Mouse (Mus musculus) neural tube, embryonic 12.5 days (tissue): ENCODE data around the gene Xpnpep2. TPM values are rescaled to one million over a fixed set of nuclear protein-coding genes. Genes with fewer than 3 reads are reported as not detected.

Experiments
- ATAC-seq: fragments of 200-750 bp; cut with Nextera tagmentation; 2 replicates; pipeline ENCODE4 v1.8.0; 2017; ENCODE audit warnings: low read depth, mild to moderate bottlenecking, moderate TSS enrichment, moderate library complexity; ENCODE audit not compliant: low FRiP score
- H3K27ac ChIP-seq: fragments of 300-500 bp; sonication (generic); 2 replicates; pipeline ENCODE4 v1.5.1; 2016
- H3K27me3 ChIP-seq: fragments of 300-500 bp; sonication (generic); replicated peaks from 2 replicates; pipeline ENCODE4 v1.6.1; 2016; ENCODE audit warnings: mild to moderate bottlenecking
- H3K36me3 ChIP-seq: fragments of 300-500 bp; sonication (generic); 2 replicates; pipeline ENCODE4 v1.6.1; 2016; ENCODE audit warnings: mild to moderate bottlenecking
- H3K4me1 ChIP-seq: fragments of 300-500 bp; sonication (generic); 2 replicates; pipeline ENCODE4 v1.6.1; 2016
- H3K4me2 ChIP-seq: fragments of 300-500 bp; sonication (generic); replicated peaks from 2 replicates; pipeline ENCODE4 v1.6.1; 2016; ENCODE audit warnings: mild to moderate bottlenecking
- H3K4me3 ChIP-seq: fragments of 300-500 bp; sonication (generic); 2 replicates; pipeline ENCODE4 v1.5.1; 2016
- H3K9ac ChIP-seq: fragments of 300-500 bp; sonication (generic); 2 replicates; pipeline ENCODE4 v1.6.1; 2016; ENCODE audit warnings: mild to moderate bottlenecking
- H3K9me3 ChIP-seq: fragments of 300-500 bp; sonication (generic); 2 replicates; pipeline ENCODE4 v1.6.1; 2016; ENCODE audit warnings: mild to moderate bottlenecking
- WGBS: fragments of 180-500 bp; shearing (Covaris S2); methylation state at CpG from one replicate; pipeline ENCODE4 v1.1.7; 2016; 5-methylcytosine and 5-hydroxymethylcytosine counted together
- polyA plus RNA-seq: library from polyadenylated mRNA; unstranded; fragments of >200 nt; fragmentation: Nextera tagmentation; extraction: Ambion mirVana; gene quantifications from 2 replicates; pipeline ENCODE4 v1.2.1, GENCODE M21; 2016

The Xpnpep2 gene
- polyA plus RNA-seq, 1 experiment from 2014 or later: 0.82 TPM

DNA sequence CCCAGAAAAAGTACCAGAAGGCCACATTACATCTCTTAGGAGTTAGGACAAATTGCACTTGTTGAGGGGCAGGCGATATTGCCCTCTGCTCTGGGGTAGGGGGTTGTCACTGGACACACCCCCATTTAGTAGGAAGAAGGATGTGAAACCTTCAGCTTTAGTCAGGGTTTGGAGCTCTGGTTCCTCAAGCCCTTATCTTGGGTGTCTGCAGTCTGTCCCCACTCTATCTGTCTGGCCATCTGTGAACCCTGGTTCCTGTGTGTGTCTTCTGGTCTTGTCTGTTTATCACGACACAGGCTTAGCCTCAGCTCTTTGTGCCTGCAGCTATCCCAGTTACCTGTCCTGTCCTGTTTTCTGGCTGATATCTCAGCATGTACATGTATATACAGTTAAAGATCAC lies 44.9 kb downstream of the Xpnpep2 start:
- 88% methylated on average over 2 of the region's 2 CpGs for WGBS

DNA sequence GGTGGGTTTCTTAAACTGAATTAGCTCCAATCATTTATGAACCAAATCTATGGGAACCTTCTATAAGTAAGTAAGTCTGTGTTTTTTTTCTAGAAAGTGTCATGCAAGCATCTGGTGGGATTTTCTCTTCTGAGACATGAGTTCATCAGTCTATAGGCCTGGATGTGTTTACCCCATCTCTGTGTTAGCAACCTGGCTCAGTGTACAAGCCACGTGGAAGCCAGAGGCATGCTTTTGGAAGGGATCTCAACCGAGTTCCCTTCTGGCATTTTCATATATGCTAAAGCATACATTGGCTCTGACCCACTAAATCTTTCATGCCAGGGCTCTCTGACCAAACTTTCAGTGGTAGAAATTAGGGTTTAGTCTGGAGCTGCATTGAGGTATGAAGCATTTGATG lies 45.4 kb downstream of the Xpnpep2 start:
- H3K9me3 ChIP-seq: no peaks in the 10 kb centered on the region
- no peak overlapping the region for H3K9ac ChIP-seq
- H3K27me3 ChIP-seq: no peaks in the 10 kb centered on the region
- no peak overlapping the region for H3K4me2 ChIP-seq
- no peak for ATAC-seq
- no peak overlapping the region for H3K4me3 ChIP-seq
- H3K27ac ChIP-seq: no peak overlapping the region
- H3K4me1 ChIP-seq: no peaks in the 10 kb centered on the region
- WGBS: 71% methylated on average over 2 of the region's 2 CpGs
- no peaks in the 10 kb centered on the region for H3K36me3 ChIP-seq

More for the DNA sequence above, 44.9 kb downstream of the Xpnpep2 start:
- no peak overlapping the region for H3K4me2 ChIP-seq
- H3K27ac ChIP-seq: no peak overlapping the region
- ATAC-seq: no peak
- H3K9me3 ChIP-seq: no peaks in the 10 kb centered on the region
- H3K9ac ChIP-seq: no peak overlapping the region
- no peak overlapping the region for H3K4me3 ChIP-seq
- H3K27me3 ChIP-seq: no peaks in the 10 kb centered on the region
- no peaks in the 10 kb centered on the region for H3K36me3 ChIP-seq
- no peaks in the 10 kb centered on the region for H3K4me1 ChIP-seq

DNA sequence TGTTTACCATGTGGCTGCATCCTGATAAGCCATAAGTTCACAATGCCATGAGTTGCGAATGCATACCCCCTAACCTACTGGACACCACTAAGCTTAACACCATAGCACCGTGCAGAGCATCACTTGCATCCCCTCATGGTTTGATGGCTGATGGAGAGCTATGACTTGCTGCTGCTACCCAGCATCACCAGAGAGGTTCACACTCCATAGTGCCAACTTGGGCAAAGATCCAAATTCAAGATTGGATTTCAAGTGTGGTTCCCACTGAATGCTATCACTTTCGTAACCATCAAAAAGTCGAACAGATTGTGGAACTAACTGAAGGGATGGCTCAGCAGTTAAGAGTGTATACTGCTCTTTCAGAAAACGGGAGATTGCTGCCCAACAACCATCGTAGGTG lies 47.0 kb downstream of the Xpnpep2 start:
- ATAC-seq: no peak
- 85% methylated on average over 6 of the region's 6 CpGs for WGBS
- Histone ChIP-seq H3K4me1 (no peaks in the 10 kb centered on the region), H3K9ac (no peak overlapping the region), H3K27me3 (no peaks in the 10 kb centered on the region), H3K4me3 (no peak overlapping the region), H3K36me3 (no peaks in the 10 kb centered on the region), H3K4me2 (no peak overlapping the region), H3K9me3 (no peaks in the 10 kb centered on the region), H3K27ac (no peak overlapping the region)

DNA sequence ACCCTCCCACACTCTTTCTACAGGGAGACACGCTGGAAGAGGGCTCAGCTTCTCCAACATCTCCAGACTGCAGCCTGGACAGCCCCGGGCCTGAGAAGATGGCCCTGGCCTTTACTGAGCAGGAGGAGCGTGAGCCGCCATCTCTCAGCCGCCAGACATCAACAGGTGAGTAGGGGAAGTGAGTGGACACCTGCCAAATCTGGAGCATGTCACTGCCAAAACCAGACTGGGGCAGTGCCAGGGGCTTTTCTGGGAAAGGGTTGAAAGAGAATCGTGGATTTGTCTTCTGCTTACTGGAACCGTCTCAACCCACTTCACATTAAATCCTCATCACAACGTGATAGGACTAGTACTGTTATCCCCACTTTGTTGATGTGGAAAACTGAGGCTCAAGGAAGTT lies 48.9 kb downstream of the Xpnpep2 start:
- Histone ChIP-seq H3K27ac (no peak overlapping the region), H3K36me3 (no peaks in the 10 kb centered on the region), H3K9me3 (no peaks in the 10 kb centered on the region), H3K9ac (no peak overlapping the region), H3K4me3 (no peak overlapping the region), H3K27me3 (no peaks in the 10 kb centered on the region), H3K4me1 (no peaks in the 10 kb centered on the region), H3K4me2 (no peak overlapping the region)
- no peak for ATAC-seq
- WGBS: 90% methylated on average over 8 of the region's 8 CpGs

DNA sequence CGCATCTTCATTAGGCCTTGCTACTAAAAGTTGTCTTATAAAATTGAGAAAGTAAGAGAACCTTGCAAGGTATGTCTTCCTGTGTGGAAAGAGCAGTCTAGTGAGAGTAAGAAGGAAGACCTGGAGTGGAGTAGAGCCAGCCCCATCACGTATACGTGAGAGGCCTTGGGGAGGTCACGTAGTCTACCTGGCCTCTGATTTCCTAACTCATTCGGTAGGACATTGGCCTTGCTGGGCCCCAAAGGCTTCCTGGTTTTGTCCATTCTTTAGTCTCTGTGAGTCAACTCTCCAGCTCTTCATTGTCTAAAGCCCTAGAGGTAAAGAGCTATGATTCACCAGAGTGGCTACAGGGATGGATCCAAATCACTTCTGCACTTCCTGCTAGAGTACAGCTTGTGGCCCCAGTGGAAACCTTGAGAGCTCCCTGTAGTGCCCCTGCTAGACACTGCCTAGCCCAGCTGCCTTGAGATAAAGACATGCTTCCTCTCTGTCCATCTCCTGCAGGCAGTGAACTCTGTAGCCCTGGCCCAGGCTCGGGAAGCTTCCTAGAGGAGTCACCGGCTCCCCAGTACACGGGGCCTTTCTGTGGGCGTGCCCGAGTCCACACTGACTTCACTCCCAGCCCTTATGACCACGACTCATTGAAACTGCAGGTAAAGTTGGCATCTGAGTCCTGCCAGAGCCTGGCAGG lies 49.8 kb downstream of the Xpnpep2 start:
- no peaks in the 10 kb centered on the region for H3K4me1 ChIP-seq
- H3K27ac ChIP-seq: no peak overlapping the region
- no peak for ATAC-seq
- no peak overlapping the region for H3K4me3 ChIP-seq
- no peaks in the 10 kb centered on the region for H3K36me3 ChIP-seq
- H3K9me3 ChIP-seq: no peaks in the 10 kb centered on the region
- no peak overlapping the region for H3K9ac ChIP-seq
- WGBS: 88% methylated on average over 11 of the region's 11 CpGs
- no peak overlapping the region for H3K4me2 ChIP-seq
- no peaks in the 10 kb centered on the region for H3K27me3 ChIP-seq

DNA sequence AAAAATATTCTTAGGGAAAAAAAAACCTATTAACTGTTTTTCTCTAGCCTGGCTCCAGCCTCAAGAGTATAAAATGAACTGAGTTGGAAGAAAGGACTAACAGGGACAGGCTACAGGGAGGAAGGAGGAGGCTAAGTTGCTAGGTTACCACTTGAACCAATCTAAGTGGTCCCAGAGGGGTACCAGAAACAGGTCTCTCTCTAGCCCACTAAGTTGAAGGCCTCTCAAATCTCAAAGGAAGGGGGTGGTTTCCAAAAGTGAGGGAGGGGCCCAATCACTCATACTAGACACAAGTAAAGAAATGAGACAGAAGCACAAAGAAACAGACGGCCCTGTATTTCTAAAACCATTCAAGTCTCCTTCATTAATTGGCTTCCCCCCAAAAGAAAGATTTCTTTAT lies 61.4 kb downstream of the Xpnpep2 start:
- H3K4me3 ChIP-seq: no peak overlapping the region
- no peak overlapping the region for H3K4me2 ChIP-seq
- no peaks in the 10 kb centered on the region for H3K9me3 ChIP-seq
- H3K27ac ChIP-seq: no peak overlapping the region
- no peak for ATAC-seq
- no peak overlapping the region for H3K9ac ChIP-seq
- no peaks in the 10 kb centered on the region for H3K27me3 ChIP-seq
- no peaks in the 10 kb centered on the region for H3K4me1 ChIP-seq
- peaks cover 7% of the 10 kb centered on the region; the same call in 1 of the 2 replicates for H3K36me3 ChIP-seq
- WGBS: 43% methylated on average over 1 of the region's 1 CpGs

DNA sequence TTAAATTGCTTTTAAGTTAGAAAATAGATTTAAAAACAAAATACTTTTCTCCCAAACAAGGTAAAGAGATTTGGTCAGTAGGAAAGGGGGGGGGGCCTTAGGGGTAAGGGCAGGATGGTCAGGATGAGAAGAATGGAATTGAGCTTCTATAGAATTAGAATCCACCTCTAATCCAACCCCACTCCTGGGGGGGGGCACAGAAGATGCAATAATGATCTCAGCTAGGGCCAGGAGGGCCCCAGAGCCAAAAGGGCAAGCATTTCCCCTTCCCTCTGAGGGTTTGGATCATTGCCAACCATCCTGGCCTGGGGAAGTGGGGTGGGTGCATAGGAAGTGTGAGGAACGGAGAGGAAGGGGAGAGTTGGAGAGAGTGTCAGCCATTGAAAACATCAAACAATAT lies 61.8 kb downstream of the Xpnpep2 start:
- Histone ChIP-seq H3K4me3 (no peak overlapping the region), H3K4me1 (no peaks in the 10 kb centered on the region), H3K27ac (no peak overlapping the region), H3K9ac (no peak overlapping the region), H3K4me2 (no peak overlapping the region), H3K36me3 (peaks cover 11% of the 10 kb centered on the region; the same call in 1 of the 2 replicates), H3K27me3 (no peaks in the 10 kb centered on the region), H3K9me3 (no peaks in the 10 kb centered on the region)
- WGBS: 50% methylated on average over 1 of the region's 1 CpGs
- ATAC-seq: no peak

DNA sequence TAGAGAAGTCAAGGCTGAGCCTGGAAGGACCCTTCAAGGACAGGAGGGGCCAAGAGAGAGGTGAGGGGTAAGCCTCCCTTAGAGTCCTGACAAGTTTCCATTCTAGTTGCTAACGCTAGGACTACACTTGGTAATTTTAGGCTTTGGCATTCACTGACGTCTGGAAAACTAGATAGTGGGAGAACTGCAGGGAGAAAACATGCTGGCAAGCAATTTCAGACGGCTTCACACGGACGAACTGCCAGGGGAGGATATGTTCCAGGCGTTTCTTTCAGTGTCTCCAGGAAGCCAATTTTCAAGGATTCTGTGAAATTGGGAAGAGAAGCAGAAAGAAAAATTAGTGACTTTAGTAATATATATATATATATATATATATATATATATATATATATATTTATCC lies 73.3 kb downstream of the Xpnpep2 start:
- Histone ChIP-seq H3K9ac (no peak overlapping the region), H3K4me3 (no peak overlapping the region), H3K9me3 (no peaks in the 10 kb centered on the region), H3K4me1 (no peaks in the 10 kb centered on the region), H3K27me3 (no peaks in the 10 kb centered on the region), H3K27ac (no peak overlapping the region), H3K4me2 (no peak overlapping the region), H3K36me3 (peaks cover 3% of the 10 kb centered on the region; the same call in 1 of the 2 replicates)
- 85% methylated on average over 6 of the region's 6 CpGs for WGBS
- ATAC-seq: no peak

DNA sequence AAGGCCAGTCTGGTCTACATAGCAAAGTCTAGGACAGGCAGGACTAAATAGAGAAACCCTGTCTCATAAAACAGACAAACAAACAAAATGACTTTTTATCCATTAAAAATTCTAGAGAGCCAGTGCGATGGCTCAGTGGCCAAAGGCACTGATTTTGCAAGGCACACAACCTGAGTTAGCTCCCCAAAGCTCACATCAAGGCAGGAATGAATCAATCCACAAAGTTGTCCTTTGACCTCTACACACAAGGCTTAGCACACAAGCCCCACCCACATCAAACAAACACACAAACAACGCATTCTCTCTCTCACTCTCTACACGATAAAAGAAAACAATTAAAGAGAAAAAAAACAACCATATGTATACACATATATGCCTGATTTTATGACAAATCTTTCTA lies 76.2 kb downstream of the Xpnpep2 start:
- Histone ChIP-seq H3K4me1 (no peaks in the 10 kb centered on the region), H3K9me3 (no peaks in the 10 kb centered on the region), H3K27me3 (no peaks in the 10 kb centered on the region), H3K9ac (no peak overlapping the region), H3K36me3 (peaks cover 3% of the 10 kb centered on the region), H3K27ac (no peak overlapping the region), H3K4me3 (no peak overlapping the region), H3K4me2 (no peak overlapping the region)
- WGBS: 77% methylated on average over 3 of the region's 3 CpGs
- ATAC-seq: no peak

Other genes starting within 250 kb of the Xpnpep2 start
- 23.6 and 29.8 TPM in 2 replicates for gene Smarca1, start 215.8 kb upstream of the Xpnpep2 start, polyA plus RNA-seq
- gene Ocrl, start 196.3 kb upstream of the Xpnpep2 start, polyA plus RNA-seq: 21.7 and 23.0 TPM in 2 replicates
- 3.6 and 3.7 TPM in 2 replicates for gene Apln, start 73.9 kb upstream of the Xpnpep2 start, polyA plus RNA-seq
- 1.5 and 1.6 TPM in 2 replicates for gene Sash3, start 37.7 kb downstream of the Xpnpep2 start, polyA plus RNA-seq
- 6.2 and 6.9 TPM in 2 replicates for gene Zdhhc9, start 100.2 kb downstream of the Xpnpep2 start, polyA plus RNA-seq
- 18.3 and 21.0 TPM in 2 replicates for gene Utp14a, start 148.1 kb downstream of the Xpnpep2 start, polyA plus RNA-seq
- gene Bcorl1, start 232.6 kb downstream of the Xpnpep2 start, polyA plus RNA-seq: 5.4 and 5.9 TPM in 2 replicates